Mouse (Mus musculus) liver, embryonic 14.5 days (tissue): Measurements from ENCODE around the gene Cdkn1b.

Experiments
- CTCF ChIP-seq: IDR thresholded peaks from 2 replicates; pipeline ENCODE4 v1.5.1; 2016; ENCODE audit warnings: antibody characterized with exemption, low read depth, control low read depth
- EP300 ChIP-seq: IDR thresholded peaks from 2 replicates; pipeline ENCODE4 v1.6.1; 2016; ENCODE audit warnings: antibody characterized with exemption, low read depth

DNA sequence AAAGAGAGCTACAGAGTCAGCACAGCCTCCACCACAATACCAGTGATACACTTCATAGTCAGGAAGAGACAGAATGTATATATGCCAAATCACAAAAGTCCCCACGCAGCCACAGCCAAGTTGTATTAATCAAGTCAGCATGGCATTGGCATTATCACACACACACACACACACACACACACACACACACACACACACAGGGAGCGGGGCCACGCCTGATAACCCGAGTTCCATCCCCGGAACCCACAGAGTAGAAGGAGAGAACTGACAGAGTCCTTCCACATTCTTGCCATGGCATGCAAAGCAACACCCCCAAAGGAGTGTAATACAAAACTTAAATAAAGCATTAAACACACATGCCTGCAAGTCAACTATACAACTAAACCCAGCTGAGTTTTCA is 40.6 kb upstream of the Cdkn1b start:
- no peak for TF ChIP-seq CTCF
- no peak for TF ChIP-seq EP300
